Mouse (Mus musculus): Measurements from ENCODE around the gene Ndufv3.

- TF ChIP-seq CTCF (IDR thresholded peaks at IDR 0.05; ENCODE audit: control insufficient read depth, insufficient read depth, low read length), result no peak
- TF ChIP-seq POLR2A (IDR thresholded peaks at IDR 0.05; ENCODE audit: borderline replicate concordance, control insufficient read depth, low read depth, low read length), result no peak
Measured at GRCm38 (mm10) chr17:31580344-31580743, 60.4 kb downstream of the Ndufv3 start.
